Mouse (Mus musculus) cerebellum, adult 9-10 months (tissue): ENCODE results near the gene Lat.
"Not testable (repeated sequence)": the region's sequence is repeated elsewhere in the genome, so short reads cannot be mapped to it uniquely, and the experiment has no call there.

Experiments used
- DNase-seq: peaks from one replicate; pipeline ENCODE4 v3.0.0; 2022

The Lat gene

GRCm38 (mm10) chr7:126329907-126330645 lies 39.3 kb downstream of the Lat start:
- no peak for DNase-seq

- not testable (repeated sequence) for DNase-seq
Measured at GRCm38 (mm10) chr7:126328848-126329247, 40.5 kb downstream of the Lat start.

GRCm38 (mm10) chr7:126325576-126326273 lies 43.6 kb downstream of the Lat start:
- not testable (repeated sequence) for DNase-seq

- DNase-seq: no peak
Measured at GRCm38 (mm10) chr7:126324791-126325190, 44.6 kb downstream of the Lat start.

- peak; percentile 81 for DNase-seq
Measured at GRCm38 (mm10) chr7:126323729-126324128, 45.6 kb downstream of the Lat start.

- no peak for DNase-seq
Measured at GRCm38 (mm10) chr7:126314273-126314672, 55.1 kb downstream of the Lat start.
